Mouse (Mus musculus) limb, embryonic 14.5 days (tissue): ENCODE measurements at regions not wholly inside any gene's neighbourhood (a gene's known extent, or its start where the extent isn't known, plus 50 kb on each side); places are given as distances from the start of the nearest gene placed in this dataset.

Experiments used
- ATAC-seq: fragments of 200-750 bp; cut with Nextera tagmentation; 2 replicates; pipeline ENCODE4 v1.8.0; 2017; ENCODE audit warnings: low read depth, moderate number of reproducible peaks, moderate TSS enrichment; ENCODE audit not compliant: low FRiP score
- DNase-seq: peaks from one replicate; pipeline ENCODE4 v3.0.0-alpha.2; 2015; ENCODE audit warnings: low spot score
- H3K27ac ChIP-seq: fragments of 300-500 bp; sonication (generic); replicated peaks from 2 replicates; pipeline ENCODE4 v1.5.1; 2014; ENCODE audit warnings: low read depth, mild to moderate bottlenecking, low read length, moderate library complexity, mixed read lengths
- H3K27me3 ChIP-seq: fragments of 300-500 bp; sonication (generic); 2 replicates; pipeline ENCODE4 v1.6.1; 2014; ENCODE audit warnings: low read length, mixed read lengths; ENCODE audit not compliant: control insufficient read depth, insufficient read depth
- H3K36me3 ChIP-seq: fragments of 300-500 bp; sonication (generic); 2 replicates; pipeline ENCODE4 v1.6.1; 2014; ENCODE audit warnings: mild to moderate bottlenecking, low read length, moderate library complexity, mixed read lengths; ENCODE audit not compliant: control insufficient read depth, insufficient read depth
- H3K4me1 ChIP-seq: fragments of 300-500 bp; sonication (generic); 2 replicates; pipeline ENCODE4 v1.6.1; 2014; ENCODE audit warnings: antibody characterized with exemption, low read length, mixed read lengths; ENCODE audit not compliant: control insufficient read depth, insufficient read depth
- H3K4me2 ChIP-seq: fragments of 300-500 bp; sonication (generic); replicated peaks from 2 replicates; pipeline ENCODE4 v1.6.1; 2014; ENCODE audit warnings: low read depth, mild to moderate bottlenecking, low read length, moderate library complexity; ENCODE audit not compliant: severe bottlenecking
- H3K4me3 ChIP-seq: fragments of 300-500 bp; sonication (generic); replicated peaks from 2 replicates; pipeline ENCODE4 v1.5.1; 2014; ENCODE audit warnings: low read length
- H3K9ac ChIP-seq: fragments of 300-500 bp; sonication (generic); 2 replicates; pipeline ENCODE4 v1.6.1; 2014; ENCODE audit warnings: mild to moderate bottlenecking, low read depth, low read length, moderate library complexity; ENCODE audit not compliant: severe bottlenecking
- H3K9me3 ChIP-seq: fragments of 300-500 bp; sonication (generic); 2 replicates; pipeline ENCODE4 v1.6.1; 2016; ENCODE audit warnings: low read length; ENCODE audit not compliant: control insufficient read depth
- POLR2A ChIP-seq: fragments of 200-500 bp; IDR thresholded peaks from 2 replicates; pipeline ENCODE4 v1.8.0; 2012; ENCODE audit warnings: inconsistent platforms, mild to moderate bottlenecking, moderate library complexity, borderline replicate concordance; ENCODE audit not compliant: insufficient read depth, insufficient read length; ENCODE audit errors: extremely low read depth
- WGBS: fragments of 180-500 bp; shearing (Covaris S2); extraction: QIAGEN DNeasy Blood & Tissue Kit; methylation state at CpG from one replicate; pipeline ENCODE4 v1.1.7; 2014; 5-methylcytosine and 5-hydroxymethylcytosine counted together

GRCm38 (mm10) chr5:54827076-54827475, 828.8 kb downstream of the Stim2 start:
- 94% methylated on average over 2 of the region's 2 CpGs for WGBS
- Histone ChIP-seq H3K4me3 (no peak overlapping the region), H3K4me2 (no peak overlapping the region), H3K27ac (no peak overlapping the region), H3K9ac (no peak overlapping the region), H3K9me3 (no peaks in the 10 kb centered on the region), H3K36me3 (no peaks in the 10 kb centered on the region), H3K4me1 (no peaks in the 10 kb centered on the region), H3K27me3 (no peaks in the 10 kb centered on the region)
- no peak for DNase-seq
- TF ChIP-seq POLR2A = no peak
- no peak for ATAC-seq
